Mouse (Mus musculus) heart, adult 2 months (tissue): ENCODE measurements around the gene Camta1. TPM values are rescaled to one million over a fixed set of nuclear protein-coding genes. Genes with fewer than 3 reads are reported as not detected.

Experiments used
- DNase-seq, 2 experiments: peaks; one replicate each; pipeline ENCODE4 v3.0.0; 2021
- H3K27ac ChIP-seq: fragments of 200-600 bp; 2 replicates; pipeline ENCODE4 v1.8.1; 2022
- H3K27me3 ChIP-seq: fragments of 200-500 bp; 2 replicates; pipeline ENCODE4 v1.6.1; 2012; ENCODE audit warnings: mild to moderate bottlenecking, low read length, inconsistent platforms, mixed read lengths; ENCODE audit not compliant: control insufficient read depth, insufficient read depth
- H3K36me3 ChIP-seq: fragments of 200-500 bp; 2 replicates; pipeline ENCODE4 v1.6.1; 2012; ENCODE audit warnings: low read length, inconsistent platforms; ENCODE audit not compliant: control insufficient read depth, insufficient read depth
- H3K4me1 ChIP-seq: fragments of 200-500 bp; 2 replicates; pipeline ENCODE4 v1.6.1; 2011; ENCODE audit warnings: low read length; ENCODE audit not compliant: control insufficient read depth, insufficient read depth
- H3K4me3 ChIP-seq: fragments of 200-600 bp; 2 replicates; pipeline ENCODE4 v1.8.1; 2022
- H3K79me2 ChIP-seq: fragments of 200-500 bp; replicated peaks from 2 replicates; pipeline ENCODE4 v1.6.1; 2012; ENCODE audit warnings: mild to moderate bottlenecking, inconsistent platforms, low read length, moderate library complexity, mixed read lengths; ENCODE audit not compliant: control insufficient read depth, insufficient read depth
- H3K9ac ChIP-seq: fragments of 200-500 bp; 2 replicates; pipeline ENCODE4 v1.6.1; 2012; ENCODE audit warnings: low read depth, mild to moderate bottlenecking, control low read depth, inconsistent platforms, low read length, mixed read lengths
- CTCF ChIP-seq: fragments of 200-600 bp; IDR thresholded peaks from 2 replicates; pipeline ENCODE4 v1.8.1; 2022; ENCODE audit warnings: antibody characterized with exemption, mild to moderate bottlenecking, moderate library complexity
- EP300 ChIP-seq: fragments of 200-500 bp; IDR thresholded peaks from 2 replicates; pipeline ENCODE4 v1.6.1; 2011; ENCODE audit warnings: low read depth, low read length, control low read depth; ENCODE audit not compliant: insufficient read depth
- POLR2A ChIP-seq: fragments of 200-500 bp; IDR thresholded peaks from 2 replicates; pipeline ENCODE4 v1.6.1; 2011; ENCODE audit warnings: mild to moderate bottlenecking, low read depth, low read length, control low read depth; ENCODE audit not compliant: insufficient read depth
- WGBS: fragments of 180-500 bp; shearing (Covaris S2); methylation state at CpG from one replicate; pipeline ENCODE4 v1.1.7; 2018; 5-methylcytosine and 5-hydroxymethylcytosine counted together
- intact Hi-C: fragments of 180-260 bp; cut with DNase I; formaldehyde crosslinking; loops from one replicate; pipeline ENCODE4 v1.15.1; 2025
- polyA plus RNA-seq: library from polyadenylated mRNA; depleted of rRNA; stranded (reverse); fragments of >200 nt; gene quantifications from 2 replicates; pipeline ENCODE4 v1.2.3, GENCODE M21; 2012
- total RNA-seq, 2 experiments: library from RNA; stranded (reverse); gene quantifications; 2 replicates each; pipeline ENCODE4 v1.2.3; 2021

The Camta1 gene
- total and polyA plus RNA-seq, 3 experiments: 39.4 to 234 (median 208) TPM

GRCm38 (mm10) chr4:151726396-151726795 is 135.3 kb downstream of the Camta1 start:
- 61% methylated on average over 2 of the region's 2 CpGs for WGBS
- intact Hi-C loops: no loop called here
- H3K36me3 ChIP-seq: no peaks in the 10 kb centered on the region
- TF ChIP-seq CTCF (no peak), POLR2A (no peak), EP300 (no peak)
- no peak overlapping the region for H3K4me3 ChIP-seq
- H3K4me1 ChIP-seq: no peaks in the 10 kb centered on the region
- H3K9ac ChIP-seq: no peak overlapping the region
- no peak overlapping the region for H3K27ac ChIP-seq
- H3K79me2 ChIP-seq: no peaks in the 10 kb centered on the region
- no peaks in the 10 kb centered on the region for H3K27me3 ChIP-seq
- no peak for DNase-seq

- DNase-seq: no peak
- Histone ChIP-seq H3K4me1 (no peaks in the 10 kb centered on the region), H3K27ac (no peak overlapping the region), H3K9ac (no peak overlapping the region), H3K36me3 (no peaks in the 10 kb centered on the region), H3K4me3 (no peak overlapping the region), H3K27me3 (no peaks in the 10 kb centered on the region), H3K79me2 (no peaks in the 10 kb centered on the region)
- TF ChIP-seq EP300 (no peak), POLR2A (no peak), CTCF (no peak)
- intact Hi-C loops: no loop called here
Observed at GRCm38 (mm10) chr4:151724897-151725296, 136.8 kb downstream of the Camta1 start.

GRCm38 (mm10) chr4:151720722-151721467 is 140.8 kb downstream of the Camta1 start:
- no peaks in the 10 kb centered on the region for H3K36me3 ChIP-seq
- H3K9ac ChIP-seq: no peak overlapping the region
- no peak overlapping the region for H3K4me3 ChIP-seq
- 74% methylated on average over 15 of the region's 15 CpGs for WGBS
- DNase-seq: no peak
- no peaks in the 10 kb centered on the region for H3K27me3 ChIP-seq
- no peaks in the 10 kb centered on the region for H3K4me1 ChIP-seq
- intact Hi-C loops: no loop called here
- H3K27ac ChIP-seq: no peak overlapping the region
- TF ChIP-seq POLR2A (no peak), CTCF (no peak), EP300 (no peak)
- no peaks in the 10 kb centered on the region for H3K79me2 ChIP-seq

GRCm38 (mm10) chr4:151718866-151719475 is 142.7 kb downstream of the Camta1 start:
- no peak overlapping the region for H3K9ac ChIP-seq
- no peak for TF ChIP-seq CTCF
- no peak for TF ChIP-seq POLR2A
- TF ChIP-seq EP300: no peak
- H3K4me1 ChIP-seq: no peaks in the 10 kb centered on the region
- 54% methylated on average over 21 of the region's 21 CpGs for WGBS
- no peaks in the 10 kb centered on the region for H3K36me3 ChIP-seq
- no peak overlapping the region for H3K4me3 ChIP-seq
- H3K79me2 ChIP-seq: no peaks in the 10 kb centered on the region
- no peaks in the 10 kb centered on the region for H3K27me3 ChIP-seq
- intact Hi-C loops: no loop called here
- no peak for DNase-seq
- H3K27ac ChIP-seq: no peak overlapping the region

- Histone ChIP-seq H3K9ac (no peak overlapping the region), H3K27me3 (no peaks in the 10 kb centered on the region), H3K79me2 (no peaks in the 10 kb centered on the region), H3K4me1 (no peaks in the 10 kb centered on the region), H3K36me3 (no peaks in the 10 kb centered on the region), H3K27ac (no peak overlapping the region), H3K4me3 (no peak overlapping the region)
- DNase-seq: no peak
- TF ChIP-seq CTCF (no peak), POLR2A (no peak), EP300 (no peak)
- intact Hi-C loops: no loop called here
- WGBS: 73% methylated on average over 7 of the region's 7 CpGs
Observed at GRCm38 (mm10) chr4:151717864-151718263, 143.8 kb downstream of the Camta1 start.

GRCm38 (mm10) chr4:151713714-151714113 is 148.0 kb downstream of the Camta1 start:
- 70% methylated on average over 6 of the region's 6 CpGs for WGBS
- no peak for DNase-seq
- H3K36me3 ChIP-seq: no peaks in the 10 kb centered on the region
- no peak for TF ChIP-seq EP300
- TF ChIP-seq CTCF: no peak
- no peak for TF ChIP-seq POLR2A
- intact Hi-C loops: no loop called here
- H3K27me3 ChIP-seq: no peaks in the 10 kb centered on the region
- H3K4me3 ChIP-seq: no peak overlapping the region
- no peak overlapping the region for H3K27ac ChIP-seq
- no peak overlapping the region for H3K9ac ChIP-seq
- no peaks in the 10 kb centered on the region for H3K4me1 ChIP-seq
- no peaks in the 10 kb centered on the region for H3K79me2 ChIP-seq
